ENCODE assay signal across 8 mouse cellular contexts in genomic region chr8:84201545-84202245, GRCm38 (mm10). TPM values are rescaled to one million over a fixed set of nuclear protein-coding genes. Genes with fewer than 3 reads are reported as not detected.
DNase-seq lines count a peak whose midpoint lies in the region; ATAC-seq and TF ChIP-seq lines count a peak whose summit lies in the region.

No protein-coding gene starts in this region.

- peaks cover 5% of the 10 kb centered on the region; the same call in 1 of the 2 replicates for H3K4me1 ChIP-seq in brown adipose tissue, adult 24 weeks (ENCODE audit: control insufficient read depth, insufficient read depth, insufficient read length, low read length)
- H3K4me1 ChIP-seq in kidney, adult 2 months (ENCODE audit: control insufficient read depth, insufficient read depth, low read length): peaks cover 4% of the 10 kb centered on the region; the same call in 1 of the 2 replicates
- peaks cover 49% of the 10 kb centered on the region for H3K4me1 ChIP-seq in lung, embryonic 14.5 days (ENCODE audit: insufficient read depth)
- peaks cover 28% of the 10 kb centered on the region for H3K4me1 ChIP-seq in small intestine, adult 2 months (ENCODE audit: control insufficient read depth, insufficient read depth, insufficient read length, low read length)

- H3K36me3 ChIP-seq in kidney, adult 2 months (ENCODE audit: control insufficient read depth, insufficient read depth, low read length): no peaks in the 10 kb centered on the region
- H3K36me3 ChIP-seq in lung, embryonic 14.5 days (ENCODE audit: insufficient read depth): peaks cover 16% of the 10 kb centered on the region; the same call in 1 of the 2 replicates
- peaks cover under 1% of the 10 kb centered on the region; the same call in 1 of the 2 replicates for H3K36me3 ChIP-seq in small intestine, adult 2 months (ENCODE audit: control insufficient read depth, insufficient read depth, low read length)

- peak; percentile 4 for TF ChIP-seq POLR2A in kidney, adult 2 months (IDR thresholded peaks at IDR 0.05; ENCODE audit: low read depth, low read length)
- TF ChIP-seq POLR2A in small intestine, adult 2 months (IDR thresholded peaks at IDR 0.05; ENCODE audit: low read depth, low read length): peak; percentile 33; the same call in 1 of the 2 replicates

- no peak for ATAC-seq in lung, embryonic 14.5 days (ENCODE audit: insufficient read depth)

- no peak for TF ChIP-seq CTCF in kidney, adult 2 months (conservative IDR thresholded peaks at IDR 0.05; ENCODE audit: insufficient read depth, insufficient read length, low read depth, low read length)
- TF ChIP-seq CTCF in lung, embryonic 14.5 days (IDR thresholded peaks at IDR 0.05; ENCODE audit: low read depth): no peak
- TF ChIP-seq CTCF in small intestine, adult 2 months (IDR thresholded peaks at IDR 0.05; ENCODE audit: extremely low read depth, insufficient read length, insufficient replicate concordance, low read depth, low read length): no peak

- no peaks in the 10 kb centered on the region for H3K9me3 ChIP-seq in lung, embryonic 14.5 days (ENCODE audit: low read depth, low read length)

- H3K4me2 ChIP-seq in lung, embryonic 14.5 days: peak overlapping the region; percentile 94

- DNase-seq in right cerebral cortex, postnatal 14 days: peak; percentile 54
- DNase-seq in right cerebral cortex, postnatal 36 days (ENCODE audit: low spot score in 2 of 2): no peak
- DNase-seq in heart, adult 9 months (ENCODE audit: low spot score in 2 of 2): peak; percentile 94 to 95
- DNase-seq in kidney, adult 2 months: peak; percentile 83
- peak; percentile 58 for DNase-seq in lung, embryonic 14.5 days
- no peak for DNase-seq in thymus, adult 18-20 months

- H3K27ac ChIP-seq in brown adipose tissue, adult 24 weeks (replicated peaks; ENCODE audit: low read depth, low read length): peak overlapping the region; percentile 98
- peak overlapping the region; percentile 98 for H3K27ac ChIP-seq in kidney, adult 2 months (ENCODE audit: insufficient read depth, low read depth, low read length)
- H3K27ac ChIP-seq in lung, embryonic 14.5 days (ENCODE audit: low read depth): peak overlapping the region; percentile 99
- H3K27ac ChIP-seq in small intestine, adult 2 months (ENCODE audit: insufficient read depth, low read depth, low read length): peak overlapping the region; percentile 97

- H3K4me3 ChIP-seq in brown adipose tissue, adult 24 weeks (ENCODE audit: insufficient read depth, low read depth, low read length): peak overlapping the region; percentile 88
- H3K4me3 ChIP-seq in kidney, adult 2 months (ENCODE audit: insufficient read depth, low read depth, low read length): peak overlapping the region; percentile 76
- H3K4me3 ChIP-seq in lung, embryonic 14.5 days (ENCODE audit: low read depth, low read length): peak overlapping the region; percentile 77
- H3K4me3 ChIP-seq in small intestine, adult 2 months (ENCODE audit: low read depth, low read length): peak overlapping the region; percentile 94

- 37% methylated on average over 15 of the region's 15 CpGs for WGBS in kidney, adult 2 months
- 45% methylated on average over 15 of the region's 15 CpGs for WGBS in lung, embryonic 14.5 days
- WGBS in small intestine, adult 2 months: 42% methylated on average over 15 of the region's 15 CpGs

- peak overlapping the region; percentile 86 for H3K9ac ChIP-seq in lung, embryonic 14.5 days

- H3K27me3 ChIP-seq in kidney, adult 2 months (replicated peaks; ENCODE audit: control insufficient read depth, insufficient read depth, low read length): no peaks in the 10 kb centered on the region
- H3K27me3 ChIP-seq in lung, embryonic 14.5 days (ENCODE audit: insufficient read depth, low read length): no peaks in the 10 kb centered on the region
- H3K27me3 ChIP-seq in small intestine, adult 2 months (ENCODE audit: control insufficient read depth, insufficient read depth, low read length): no peaks in the 10 kb centered on the region

RNA-seq across cellular contexts. Expression of gene Nanos3, which starts 16.7 kb away (rescaled TPM):
- not detected in 2 replicates for polyA plus RNA-seq in brown adipose tissue, adult 24 weeks (2012; ENCODE audit: insufficient read depth, insufficient read length, missing spikeins)
- 0.99 and 1.4 TPM in 2 replicates for polyA plus RNA-seq in kidney, adult 2 months (2012; rRNA removed)
- polyA plus RNA-seq in lung, embryonic 14.5 days (2014; fragmentation: Nextera tagmentation; extraction: Ambion mirVana): 2.8 and 4.2 TPM in 2 replicates
- 0.22 and 0.62 TPM in 2 replicates for polyA plus RNA-seq in small intestine, adult 2 months (2012; rRNA removed)

RNA-seq across cellular contexts. Expression of gene Zswim4, which starts 35.2 kb away (rescaled TPM):
- polyA plus RNA-seq in brown adipose tissue, adult 24 weeks (2012; ENCODE audit: insufficient read depth, insufficient read length, missing spikeins): 2.7 and 2.8 TPM in 2 replicates
- 9.2 and 10.0 TPM in 2 replicates for polyA plus RNA-seq in kidney, adult 2 months (2012; rRNA removed)
- polyA plus RNA-seq in lung, embryonic 14.5 days (2014; fragmentation: Nextera tagmentation; extraction: Ambion mirVana): 13.9 and 14.4 TPM in 2 replicates
- 8.1 and 30.0 TPM in 2 replicates for polyA plus RNA-seq in small intestine, adult 2 months (2012; rRNA removed)

RNA-seq across cellular contexts. Expression of gene D8Ertd738e, which starts 47.8 kb away (rescaled TPM):
- 245 and 259 TPM in 2 replicates for polyA plus RNA-seq in brown adipose tissue, adult 24 weeks (2012; ENCODE audit: insufficient read depth, insufficient read length, missing spikeins)
- 216 and 246 TPM in 2 replicates for polyA plus RNA-seq in kidney, adult 2 months (2012; rRNA removed)
- polyA plus RNA-seq in lung, embryonic 14.5 days (2014; fragmentation: Nextera tagmentation; extraction: Ambion mirVana): 377 and 384 TPM in 2 replicates
- 46.2 and 63.5 TPM in 2 replicates for polyA plus RNA-seq in small intestine, adult 2 months (2012; rRNA removed)

RNA-seq across cellular contexts. Expression of gene 4930432K21Rik, which starts 53.9 kb away (rescaled TPM):
- polyA plus RNA-seq in brown adipose tissue, adult 24 weeks (2012; ENCODE audit: insufficient read depth, insufficient read length, missing spikeins): 0.79 TPM in 1 of 2 replicates, not detected in the other
- 0.63 and 0.92 TPM in 2 replicates for polyA plus RNA-seq in kidney, adult 2 months (2012; rRNA removed)
- 0.66 and 0.99 TPM in 2 replicates for polyA plus RNA-seq in lung, embryonic 14.5 days (2014; fragmentation: Nextera tagmentation; extraction: Ambion mirVana)
- polyA plus RNA-seq in small intestine, adult 2 months (2012; rRNA removed): 0.05 and 0.22 TPM in 2 replicates

RNA-seq across cellular contexts. Expression of gene Cc2d1a, which starts 54.0 kb away (rescaled TPM):
- polyA plus RNA-seq in brown adipose tissue, adult 24 weeks (2012; ENCODE audit: insufficient read depth, insufficient read length, missing spikeins): 6.8 and 7.1 TPM in 2 replicates
- 24.1 and 26.0 TPM in 2 replicates for polyA plus RNA-seq in kidney, adult 2 months (2012; rRNA removed)
- 17.3 and 23.6 TPM in 2 replicates for polyA plus RNA-seq in lung, embryonic 14.5 days (2014; fragmentation: Nextera tagmentation; extraction: Ambion mirVana)
- 21.0 and 50.8 TPM in 2 replicates for polyA plus RNA-seq in small intestine, adult 2 months (2012; rRNA removed)

Comparison
In these comparisons a context has a peak if more than half of its experiments do, and no peak if none do; other contexts are left out.
1. DNase-seq: peak in right cerebral cortex, postnatal 14 days (single experiment), heart, adult 9 months (2 of 2), kidney, adult 2 months (single experiment) and lung, embryonic 14.5 days (single experiment); none in right cerebral cortex, postnatal 36 days (0 of 2) and thymus, adult 18-20 months (0 of 2).
2. Peak in every context shown above with its lines, with median percentiles within 50 percentile points of each other: H3K27ac ChIP-seq and H3K4me3 ChIP-seq.